Mouse (Mus musculus) ES-Bruce4 (cell line): ENCODE measurements around the gene Paxbp1.

Experiments used
- CTCF ChIP-seq: IDR thresholded peaks from one replicate; pipeline ENCODE4 v1.8.1; 2011; ENCODE audit warnings: low read depth, low read length
- POLR2A ChIP-seq: IDR thresholded peaks from one replicate; pipeline ENCODE4 v1.8.1; 2011; ENCODE audit warnings: low read length; ENCODE audit not compliant: insufficient read depth

- TF ChIP-seq CTCF (no peak), POLR2A (no peak)
These were observed 32.5 kb downstream of the Paxbp1 start for GRCm38 (mm10) chr16:91011847-91012246.
